Mouse (Mus musculus) testis, adult 2 months (tissue): Measurements from ENCODE around the gene Stk36. TPM values are rescaled to one million over a fixed set of nuclear protein-coding genes. Genes with fewer than 3 reads are reported as not detected.

Source experiments
- H3K27ac ChIP-seq: fragments of 200-500 bp; 2 replicates; pipeline ENCODE4 v1.5.1; 2012; ENCODE audit warnings: low read depth, low read length; ENCODE audit not compliant: control insufficient read depth, insufficient read depth
- H3K27me3 ChIP-seq: fragments of 200-500 bp; 2 replicates; pipeline ENCODE4 v1.6.1; 2012; ENCODE audit warnings: mild to moderate bottlenecking, low read length, moderate library complexity; ENCODE audit not compliant: control insufficient read depth, insufficient read depth
- H3K36me3 ChIP-seq: fragments of 200-500 bp; 2 replicates; pipeline ENCODE4 v1.6.1; 2012; ENCODE audit warnings: mild to moderate bottlenecking, low read length; ENCODE audit not compliant: control insufficient read depth, insufficient read depth
- H3K4me1 ChIP-seq: fragments of 200-500 bp; 2 replicates; pipeline ENCODE4 v1.6.1; 2012; ENCODE audit warnings: low read length; ENCODE audit not compliant: control insufficient read depth, insufficient read depth
- H3K4me3 ChIP-seq: fragments of 200-500 bp; 2 replicates; pipeline ENCODE4 v1.5.1; 2012; ENCODE audit warnings: low read depth, mild to moderate bottlenecking, low read length, moderate library complexity, mixed read lengths; ENCODE audit not compliant: control insufficient read depth
- CTCF ChIP-seq: fragments of 200-500 bp; IDR thresholded peaks from 2 replicates; pipeline ENCODE4 v1.5.1; 2012; ENCODE audit warnings: low read depth, mild to moderate bottlenecking, inconsistent platforms, low read length, moderate library complexity; ENCODE audit not compliant: control insufficient read depth, insufficient read depth, insufficient replicate concordance
- POLR2A ChIP-seq: fragments of 200-500 bp; IDR thresholded peaks from 2 replicates; pipeline ENCODE4 v1.6.1; 2012; ENCODE audit warnings: low read depth, mild to moderate bottlenecking, inconsistent platforms, low read length, moderate library complexity; ENCODE audit not compliant: control insufficient read depth
- polyA plus RNA-seq: library from polyadenylated mRNA; depleted of rRNA; stranded (reverse); fragments of >200 nt; gene quantifications from 2 replicates; pipeline ENCODE4 v1.2.3, GENCODE M21; 2012

Stk36 gene
- polyA plus RNA-seq, 1 experiment = 209 TPM

DNA sequence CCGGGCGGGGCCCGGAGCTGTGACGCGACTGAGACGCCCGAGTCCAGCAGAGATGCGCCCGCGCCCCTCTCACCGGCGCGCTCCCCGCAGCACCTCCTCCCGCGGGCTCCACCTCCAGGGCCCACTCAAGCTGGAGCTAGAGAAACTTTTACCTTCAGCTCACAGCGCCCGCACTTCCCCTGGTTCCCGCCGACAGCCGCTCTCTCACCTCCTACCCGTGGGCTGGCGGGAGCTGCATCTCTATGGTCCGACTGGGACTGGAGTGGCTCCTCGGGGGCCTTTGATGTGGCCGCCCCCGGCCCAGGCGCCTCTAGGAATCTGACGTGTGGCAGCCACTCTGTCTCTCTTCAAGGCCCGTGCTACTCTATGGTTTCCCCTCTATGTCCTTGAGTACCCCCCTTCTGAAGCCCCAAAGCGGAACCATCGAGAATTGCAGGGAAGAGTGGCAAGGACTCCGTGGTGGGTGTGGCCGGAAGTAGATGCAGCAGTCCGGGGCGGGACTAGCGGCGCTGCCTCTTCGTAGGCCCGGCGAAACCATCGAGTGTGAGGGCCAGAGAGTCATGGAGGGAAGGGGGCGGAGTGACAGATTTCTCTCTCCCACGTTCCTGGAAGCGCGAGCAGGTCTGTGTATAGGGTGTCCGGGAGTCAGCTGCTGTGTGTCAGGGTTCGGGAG, 13.3 kb upstream of the Stk36 start, which contains the start of the genes Zfp142 and Bcs1l:
Zfp142 (minus strand) TSS at position 474 of the 673 bp plus-strand sequence.
Bcs1l (plus strand) TSS at position 517 of the 673 bp plus-strand sequence.
- H3K36me3 ChIP-seq = no peaks in the 10 kb centered on the region
- peak within 1 kb of the TSS; percentile 99 for H3K4me3 ChIP-seq
- peaks cover 6% of the 10 kb centered on the region; the same call in 1 of the 2 replicates for H3K4me1 ChIP-seq
- peak within 1 kb of the TSS; percentile 90 for H3K27ac ChIP-seq
- no peaks in the 10 kb centered on the region for H3K27me3 ChIP-seq
- TF ChIP-seq POLR2A (no peak; the same call in 1 of the 2 replicates), CTCF (no peak)

- Histone ChIP-seq H3K27ac (peak overlapping the region; percentile 16; the same call in 1 of the 2 replicates), H3K4me3 (no peak overlapping the region), H3K4me1 (no peaks in the 10 kb centered on the region), H3K27me3 (no peaks in the 10 kb centered on the region), H3K36me3 (peaks cover 2% of the 10 kb centered on the region; the same call in 1 of the 2 replicates)
- TF ChIP-seq CTCF (no peak), POLR2A (no peak)
Observed at GRCm38 (mm10) chr1:74594434-74594833, 6.8 kb upstream of the Stk36 start.

GRCm38 (mm10) chr1:74600501-74601266, 561 bp upstream of the Stk36 start:
- H3K4me1 ChIP-seq = no peaks in the 10 kb centered on the region
- H3K27ac ChIP-seq = peak overlapping the region; percentile 74
- peak overlapping the region; percentile 90 for H3K4me3 ChIP-seq
- H3K36me3 ChIP-seq = peaks cover 2% of the 10 kb centered on the region; the same call in 1 of the 2 replicates
- TF ChIP-seq CTCF = no peak
- no peak for TF ChIP-seq POLR2A
- H3K27me3 ChIP-seq = no peaks in the 10 kb centered on the region

DNA sequence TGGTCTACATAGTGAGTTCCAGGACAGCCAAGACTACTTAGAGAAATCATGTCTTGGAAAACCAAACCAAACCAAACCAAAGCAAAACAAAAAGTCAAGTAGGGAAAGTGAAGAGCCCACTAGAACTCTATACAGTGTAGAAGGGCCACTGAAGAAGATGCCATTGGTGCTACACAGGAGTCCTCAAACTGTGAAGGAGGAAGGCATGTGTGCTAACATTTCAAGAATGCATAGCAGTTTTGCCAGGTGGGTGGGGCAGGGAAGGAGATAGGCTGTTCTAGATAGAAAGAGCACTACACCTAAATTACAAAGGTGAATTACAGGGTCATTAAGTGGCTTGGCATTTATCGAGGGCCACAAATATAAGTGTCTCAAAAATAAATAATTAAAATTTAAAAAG, 22.9 kb downstream of the Stk36 start:
- Histone ChIP-seq H3K27me3 (no peaks in the 10 kb centered on the region), H3K36me3 (0 out of 2 replicates have a peak, but pooled peaks cover 1% of the 10 kb centered on the region), H3K27ac (no peak overlapping the region), H3K4me1 (no peaks in the 10 kb centered on the region), H3K4me3 (no peak overlapping the region)
- no peak for TF ChIP-seq CTCF
- TF ChIP-seq POLR2A = no peak

- no peak for TF ChIP-seq POLR2A
- no peak for TF ChIP-seq CTCF
- H3K27ac ChIP-seq = no peak overlapping the region
- H3K4me3 ChIP-seq = no peak overlapping the region
- no peaks in the 10 kb centered on the region for H3K4me1 ChIP-seq
- no peaks in the 10 kb centered on the region for H3K27me3 ChIP-seq
- 0 out of 2 replicates have a peak, but pooled peaks cover 1% of the 10 kb centered on the region for H3K36me3 ChIP-seq
Observed at GRCm38 (mm10) chr1:74626076-74626475, 24.8 kb downstream of the Stk36 start.

GRCm38 (mm10) chr1:74628001-74628400, 26.8 kb downstream of the Stk36 start:
- Histone ChIP-seq H3K36me3 (no peaks in the 10 kb centered on the region), H3K27ac (no peak overlapping the region), H3K4me3 (no peak overlapping the region), H3K27me3 (no peaks in the 10 kb centered on the region), H3K4me1 (no peaks in the 10 kb centered on the region)
- TF ChIP-seq POLR2A (no peak), CTCF (no peak)

DNA sequence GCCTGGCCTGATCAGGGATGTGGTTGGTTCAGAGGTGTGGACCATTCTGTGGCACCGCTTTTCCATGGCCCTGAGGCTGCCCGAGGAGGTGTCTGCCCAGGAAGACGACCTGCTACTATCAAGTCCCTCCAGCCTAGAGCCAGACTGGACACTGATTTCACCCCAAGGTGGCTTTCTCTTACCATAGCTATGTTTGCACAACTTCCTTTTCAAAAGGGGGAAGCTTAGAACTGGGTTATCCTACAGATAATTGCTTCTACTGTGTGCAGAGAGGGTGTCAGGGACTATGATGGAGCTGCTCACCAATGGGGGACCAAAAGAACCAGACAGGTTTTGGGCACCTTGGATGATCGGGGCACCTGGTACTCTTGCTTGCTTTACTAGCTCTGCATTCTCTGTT, 31.5 kb downstream of the Stk36 start:
- Histone ChIP-seq H3K4me3 (no peak overlapping the region), H3K27me3 (no peaks in the 10 kb centered on the region), H3K36me3 (0 out of 2 replicates have a peak, but pooled peaks cover 1% of the 10 kb centered on the region), H3K27ac (no peak overlapping the region), H3K4me1 (no peaks in the 10 kb centered on the region)
- TF ChIP-seq CTCF = no peak
- TF ChIP-seq POLR2A = no peak
